Mouse (Mus musculus) CD4-positive, CD25-positive, alpha-beta regulatory T cell, adult 4 months (primary cell): ENCODE data around the gene Gm15097. TPM values are rescaled to one million over a fixed set of nuclear protein-coding genes. Genes with fewer than 3 reads are reported as not detected.
"Not testable (repeated sequence)": the region's sequence is repeated elsewhere in the genome, so short reads cannot be mapped to it uniquely, and the experiment has no call there.

ENCODE experiments used
- ATAC-seq: one replicate; pipeline ENCODE4 v1.8.0; 2017
- polyA plus RNA-seq, 2 experiments: library from polyadenylated mRNA; unstranded; fragments of 100-300 nt; shearing (Covaris generic); gene quantifications; one replicate each; pipeline ENCODE4 v1.2.1; 2017

Gm15097 gene
- polyA plus RNA-seq: not detected

GRCm38 (mm10) chrX:149784173-149784572 is at the start of gene Gm15097:
Gene Gm15097 (plus strand): TSS chrX:149784473.
- ATAC-seq: not testable (repeated sequence)

GRCm38 (mm10) chrX:149762853-149763252 is 21.4 kb upstream of the Gm15097 start:
- not testable (repeated sequence) for ATAC-seq

- not testable (repeated sequence) for ATAC-seq
These were observed 26.9 kb downstream of the Gm15097 start for GRCm38 (mm10) chrX:149811178-149811577.

Other genes with a start within 250 kb of the Gm15097 start
- gene Gm10439, start 189.9 kb upstream of the Gm15097 start, polyA plus RNA-seq: not detected
- not detected for gene Gm15091, start 157.2 kb downstream of the Gm15097 start, polyA plus RNA-seq